Mouse (Mus musculus): ENCODE data around the gene Pdgfb. TPM values are rescaled to one million over a fixed set of nuclear protein-coding genes. Genes with fewer than 3 reads are reported as not detected.

Gene Pdgfb
- 14.5 and 15.4 TPM in 2 replicates for polyA plus RNA-seq (2012; ENCODE audit: low replicate concordance)

DNA sequence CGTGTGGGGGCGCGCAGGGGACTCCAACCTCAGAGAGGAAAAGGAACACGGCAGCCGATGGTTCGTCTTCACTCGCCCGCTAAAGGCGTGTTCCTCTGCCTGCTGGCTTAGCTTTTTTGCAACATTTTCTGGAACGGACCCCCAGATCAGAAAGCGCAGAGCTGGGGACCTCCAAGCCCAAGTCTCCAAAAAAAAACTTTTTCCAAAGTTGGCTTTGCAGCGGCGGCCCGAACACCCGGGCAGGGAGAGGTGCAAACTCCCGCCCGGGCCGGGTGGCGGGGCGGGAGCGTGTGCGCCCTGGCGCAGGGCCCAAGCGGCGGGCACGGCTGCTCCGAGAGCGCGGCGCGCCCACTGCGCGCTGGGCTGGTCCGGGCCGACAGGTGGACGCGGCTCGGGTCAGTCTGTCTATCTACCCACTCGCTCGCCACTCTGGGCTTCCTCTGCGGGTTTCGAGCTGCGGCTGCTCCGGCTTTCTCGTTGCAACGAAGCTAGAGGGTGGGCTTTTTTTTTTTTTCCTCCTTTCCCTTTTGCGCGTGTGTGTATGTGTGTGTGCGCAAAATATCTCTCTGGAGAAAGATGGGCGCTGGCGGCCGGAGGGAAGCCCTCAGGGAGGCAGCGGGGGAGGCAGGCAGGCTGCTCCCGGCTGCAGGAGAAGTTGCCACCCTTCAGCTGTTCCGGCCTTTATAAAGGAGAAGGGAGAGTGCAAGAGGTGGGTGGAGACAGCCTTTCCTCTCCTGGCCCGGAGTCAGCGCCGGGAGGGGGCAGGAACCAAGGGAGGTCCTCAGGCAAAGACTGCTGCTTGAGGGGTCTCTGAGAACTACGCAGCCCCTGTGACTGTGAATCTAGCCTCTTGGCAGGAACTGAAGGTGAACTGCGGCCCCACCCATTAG lies at the start of gene Pdgfb:
Gene Pdgfb, minus strand, starts transcription at position 657 of the 890 bp plus-strand sequence.

GRCm38 (mm10) chr15:79970940-79971339 lies 43.8 kb downstream of the Pdgfb start, which contains the start of gene Cbx7:
TSS of gene Cbx7 (minus strand) at chr15:79971119.

Other genes starting within 250 kb of the Pdgfb start
- gene Dnal4, start 237.1 kb downstream of the Pdgfb start, polyA plus RNA-seq (2012; ENCODE audit: low replicate concordance), result 23.9 and 28.1 TPM in 2 replicates
- gene Nptxr, start 210.2 kb downstream of the Pdgfb start, polyA plus RNA-seq (2012; ENCODE audit: low replicate concordance), result 0.74 and 2.1 TPM in 2 replicates
- gene Npcd, start 180.7 kb downstream of the Pdgfb start, polyA plus RNA-seq (2012; ENCODE audit: low replicate concordance), result 0.33 and 3.0 TPM in 2 replicates
- 27.1 and 46.2 TPM in 2 replicates for gene Cbx6, start 180.3 kb downstream of the Pdgfb start, polyA plus RNA-seq (2012; ENCODE audit: low replicate concordance)
- 3.6 and 7.4 TPM in 2 replicates for gene Apobec3, start 123.3 kb downstream of the Pdgfb start, polyA plus RNA-seq (2012; ENCODE audit: low replicate concordance)
- gene Cbx7, start 43.9 kb downstream of the Pdgfb start, polyA plus RNA-seq (2012; ENCODE audit: low replicate concordance), result 81.5 and 216 TPM in 2 replicates
- gene Syngr1, start 76.4 kb upstream of the Pdgfb start, polyA plus RNA-seq (2012; ENCODE audit: low replicate concordance), result 1.5 and 3.1 TPM in 2 replicates
- gene Rpl3, start 76.9 kb upstream of the Pdgfb start, polyA plus RNA-seq (2012; ENCODE audit: low replicate concordance), result 49.1 and 91.4 TPM in 2 replicates
- 9.1 and 15.5 TPM in 2 replicates for gene Tab1, start 118.2 kb upstream of the Pdgfb start, polyA plus RNA-seq (2012; ENCODE audit: low replicate concordance)
- gene Mgat3, start 158.7 kb upstream of the Pdgfb start, polyA plus RNA-seq (2012; ENCODE audit: low replicate concordance), result 0.02 and 0.15 TPM in 2 replicates
- gene Mief1, start 219.0 kb upstream of the Pdgfb start, polyA plus RNA-seq (2012; ENCODE audit: low replicate concordance), result 17.3 and 26.2 TPM in 2 replicates
- gene AC140267.1, start 220.9 kb upstream of the Pdgfb start, polyA plus RNA-seq (2012; ENCODE audit: low replicate concordance), result not detected in 2 replicates
- 136 and 211 TPM in 2 replicates for gene Atf4, start 240.2 kb upstream of the Pdgfb start, polyA plus RNA-seq (2012; ENCODE audit: low replicate concordance)
- gene Rps19bp1, start 249.3 kb upstream of the Pdgfb start, polyA plus RNA-seq (2012; ENCODE audit: low replicate concordance), result 24.9 and 36.8 TPM in 2 replicates